Mouse (Mus musculus) CH12.LX (cell line): ENCODE data around the gene Tpo. TPM values are rescaled to one million over a fixed set of nuclear protein-coding genes. Genes with fewer than 3 reads are reported as not detected.

ENCODE experiments used
- DNase-seq: peaks from one replicate; pipeline ENCODE4 v3.0.0-alpha.2; 2013; ENCODE audit errors: extremely low read depth
- H3K27ac ChIP-seq: 2 replicates; pipeline ENCODE4 v1.5.1; 2012; ENCODE audit warnings: low read depth, mild to moderate bottlenecking, control low read depth, moderate library complexity; ENCODE audit not compliant: insufficient read depth
- H3K27me3 ChIP-seq: replicated peaks from 2 replicates; pipeline ENCODE3; 2012; ENCODE audit warnings: inconsistent platforms
- H3K36me3 ChIP-seq, 2 experiments: replicated peaks in 1 of 2; 2 replicates each; pipeline versions ENCODE3 to v1.6.1; 2012; ENCODE audit warnings: inconsistent platforms in 1 of 2, low read length in 1 of 2, mild to moderate bottlenecking in 1 of 2, mixed read lengths in 1 of 2, moderate library complexity in 1 of 2; ENCODE audit not compliant: control insufficient read depth in 1 of 2, insufficient read depth in 1 of 2
- H3K4me1 ChIP-seq, 2 experiments: 2 replicates each; pipeline ENCODE4 v1.6.1; 2012; ENCODE audit warnings: inconsistent platforms in 1 of 2, moderate library complexity in 1 of 2; ENCODE audit not compliant: insufficient read depth in 2 of 2, control insufficient read depth in 1 of 2
- H3K4me2 ChIP-seq: 2 replicates; pipeline ENCODE4 v1.6.1; 2012; ENCODE audit warnings: low read depth, mild to moderate bottlenecking, control low read depth; ENCODE audit not compliant: poor library complexity, insufficient read depth, severe bottlenecking
- H3K4me3 ChIP-seq, 3 experiments: fragments of 150-350 bp in 1 of 3; sonication (generic) in 1 of 3; replicated peaks in 1 of 3; 2 replicates each; pipeline versions ENCODE3 to v1.5.1; 2011 to 2012; ENCODE audit warnings: low read depth in 2 of 3, low read length in 2 of 3, mild to moderate bottlenecking in 2 of 3, moderate library complexity in 2 of 3, control low read depth in 1 of 3, improper control_type of control experiment in 1 of 3, inconsistent platforms in 1 of 3, mixed read lengths in 1 of 3; ENCODE audit not compliant: poor library complexity in 1 of 3
- H3K79me2 ChIP-seq: replicated peaks from 2 replicates; pipeline ENCODE4 v1.6.1; 2012; ENCODE audit warnings: mild to moderate bottlenecking, moderate library complexity; ENCODE audit not compliant: control insufficient read depth, poor library complexity, insufficient read depth, severe bottlenecking; ENCODE audit errors: extremely low read depth
- H3K9ac ChIP-seq: 2 replicates; pipeline ENCODE4 v1.6.1; 2012; ENCODE audit warnings: low read depth, mild to moderate bottlenecking, control low read depth, moderate library complexity; ENCODE audit not compliant: insufficient read depth
- H3K9me3 ChIP-seq: replicated peaks from 2 replicates; pipeline ENCODE3; 2012; ENCODE audit warnings: low read length, inconsistent platforms, mixed read lengths
- BHLHE40 ChIP-seq: IDR thresholded peaks from 2 replicates; pipeline ENCODE4 v1.6.1; 2011; ENCODE audit warnings: mild to moderate bottlenecking, low read depth, low read length, improper control_type of control experiment
- CHD2 ChIP-seq: IDR thresholded peaks from 2 replicates; pipeline ENCODE4 v1.6.1; 2011; ENCODE audit warnings: low read length, improper control_type of control experiment
- E2F4 ChIP-seq: IDR thresholded peaks from 2 replicates; pipeline ENCODE4 v1.6.1; 2011; ENCODE audit warnings: low read depth, low read length, improper control_type of control experiment; ENCODE audit not compliant: insufficient replicate concordance
- ELF1 ChIP-seq: IDR thresholded peaks from 2 replicates; pipeline ENCODE4 v1.6.1; 2014; ENCODE audit warnings: low read depth, mild to moderate bottlenecking, inconsistent platforms, low read length, improper control_type of control experiment
- GABPA ChIP-seq: IDR thresholded peaks from 2 replicates; pipeline ENCODE4 v1.6.1; 2012; ENCODE audit warnings: low read depth, low read length, improper control_type of control experiment, inconsistent platforms; ENCODE audit not compliant: insufficient replicate concordance
- HCFC1 ChIP-seq: IDR thresholded peaks from 2 replicates; pipeline ENCODE4 v1.6.1; 2012; ENCODE audit warnings: low read depth, mild to moderate bottlenecking, inconsistent platforms, low read length, improper control_type of control experiment
- IRF4 ChIP-seq: IDR thresholded peaks from 2 replicates; pipeline ENCODE4 v1.6.1; 2014; ENCODE audit warnings: low read depth, mild to moderate bottlenecking, inconsistent platforms, low read length, improper control_type of control experiment
- JUND ChIP-seq: conservative IDR thresholded peaks from 2 replicates; pipeline ENCODE4 v1.6.1; 2011; ENCODE audit warnings: low read depth, low read length, improper control_type of control experiment
- KAT2A ChIP-seq: IDR thresholded peaks from 2 replicates; pipeline ENCODE4 v1.6.1; 2012; ENCODE audit warnings: low read length, improper control_type of control experiment, inconsistent platforms; ENCODE audit not compliant: insufficient replicate concordance
- MAFK ChIP-seq: IDR thresholded peaks from 2 replicates; pipeline ENCODE4 v1.6.1; 2011; ENCODE audit warnings: low read length, improper control_type of control experiment; ENCODE audit not compliant: insufficient replicate concordance
- MAX ChIP-seq: IDR thresholded peaks from 2 replicates; pipeline ENCODE4 v1.6.1; 2011; ENCODE audit warnings: low read length, improper control_type of control experiment
- MEF2A ChIP-seq: IDR thresholded peaks from 2 replicates; pipeline ENCODE4 v1.6.1; 2014; ENCODE audit warnings: low read depth, mild to moderate bottlenecking, inconsistent platforms, low read length, improper control_type of control experiment, borderline replicate concordance
- MXI1 ChIP-seq: IDR thresholded peaks from 2 replicates; pipeline ENCODE4 v1.6.1; 2011; ENCODE audit warnings: mild to moderate bottlenecking, low read depth, low read length, improper control_type of control experiment
- MYC ChIP-seq: IDR thresholded peaks from 2 replicates; pipeline ENCODE4 v1.6.1; 2011; ENCODE audit warnings: low read depth, mild to moderate bottlenecking, improper control_type of control experiment, low read length
- NELFE ChIP-seq: IDR thresholded peaks from 2 replicates; pipeline ENCODE4 v1.6.1; 2011; ENCODE audit warnings: low read depth, low read length, improper control_type of control experiment
- RAD21 ChIP-seq: IDR thresholded peaks from 2 replicates; pipeline ENCODE4 v1.6.1; 2011; ENCODE audit warnings: low read depth, mild to moderate bottlenecking, low read length, improper control_type of control experiment, moderate library complexity
- SIN3A ChIP-seq: IDR thresholded peaks from 2 replicates; pipeline ENCODE4 v1.6.1; 2012; ENCODE audit warnings: low read length, improper control_type of control experiment, inconsistent platforms
- TCF12 ChIP-seq: IDR thresholded peaks from 2 replicates; pipeline ENCODE4 v1.6.1; 2014; ENCODE audit warnings: low read depth, mild to moderate bottlenecking, inconsistent platforms, low read length, improper control_type of control experiment
- UBTF ChIP-seq: IDR thresholded peaks from 2 replicates; pipeline ENCODE4 v1.6.1; 2012; ENCODE audit warnings: low read depth, mild to moderate bottlenecking, inconsistent platforms, low read length, improper control_type of control experiment, moderate library complexity
- ZC3H11A ChIP-seq: IDR thresholded peaks from 2 replicates; pipeline ENCODE4 v1.6.1; 2012; ENCODE audit warnings: low read depth, mild to moderate bottlenecking, inconsistent platforms, low read length, improper control_type of control experiment
- ZKSCAN1 ChIP-seq: IDR thresholded peaks from 2 replicates; pipeline ENCODE4 v1.6.1; 2012; ENCODE audit warnings: low read depth, inconsistent platforms, low read length, improper control_type of control experiment, borderline replicate concordance
- ZMIZ1 ChIP-seq: IDR thresholded peaks from 2 replicates; pipeline ENCODE4 v1.6.1; 2012; ENCODE audit warnings: low read depth, mild to moderate bottlenecking, inconsistent platforms, low read length, improper control_type of control experiment
- ZNF384 ChIP-seq: IDR thresholded peaks from 2 replicates; pipeline ENCODE4 v1.6.1; 2012; ENCODE audit warnings: low read depth, low read length, improper control_type of control experiment, inconsistent platforms
- dilution Hi-C: fragments of 300-500 bp; cut with MboI; formaldehyde crosslinking; loops from 2 replicates; pipeline ENCODE4 v1.14.3; 2020; ENCODE audit warnings: low sequenced_read_pairs; ENCODE audit not compliant: extremely low pct_unique_long_range_greater_than_20kb, extremely low pct_ligation_motif_present
- in situ Hi-C: fragments of 300-500 bp; cut with MboI; formaldehyde crosslinking; loops from 3 replicates; pipeline ENCODE4 v1.14.3; 2019; ENCODE audit warnings: low sequenced_read_pairs, low pct_ligation_motif_present, low pct_unique_long_range_greater_than_20kb, mixed read lengths
- polyA plus RNA-seq: library from polyadenylated mRNA; unstranded; fragments of >175 nt; gene quantifications from 2 replicates; pipeline ENCODE4 v1.2.1, GENCODE M21; 2012; ENCODE audit warnings: low read depth; ENCODE audit not compliant: insufficient read length
- total RNA-seq, 2 experiments: library from RNA; depleted of rRNA; stranded (reverse); fragments of 300-350 nt in 1 of 2; fragments of >200 nt in 1 of 2; gene quantifications; 2 replicates each; pipeline ENCODE4 v1.2.3; 2012 to 2014

Tpo gene
- total and polyA plus RNA-seq, 3 experiments: not detected

- no peak overlapping the region for H3K9ac ChIP-seq
- H3K27me3 ChIP-seq: no peaks in the 10 kb centered on the region
- H3K4me3 ChIP-seq: no peak overlapping the region
- no peak for DNase-seq
- no peak overlapping the region for H3K27ac ChIP-seq
- no peaks in the 10 kb centered on the region for H3K79me2 ChIP-seq
- H3K36me3 ChIP-seq: no peaks in the 10 kb centered on the region
- in situ Hi-C loops (no loop called here), dilution Hi-C loops (no loop called here)
- H3K4me1 ChIP-seq: no peaks in the 10 kb centered on the region
- H3K4me2 ChIP-seq: no peak overlapping the region
- H3K9me3 ChIP-seq: no peaks in the 10 kb centered on the region
- TF ChIP-seq KAT2A (no peak), NELFE (no peak), MYC (no peak), HCFC1 (no peak), BHLHE40 (no peak), SIN3A (no peak), MEF2A (no peak), UBTF (no peak), ZC3H11A (no peak), JUND (no peak), MAFK (no peak), MXI1 (no peak), ELF1 (no peak), GABPA (no peak)
These were observed 115.3 kb downstream of the Tpo start for GRCm38 (mm10) chr12:30017131-30017530.

- Histone ChIP-seq H3K79me2 (no peaks in the 10 kb centered on the region), H3K27me3 (no peaks in the 10 kb centered on the region), H3K4me1 (no peaks in the 10 kb centered on the region), H3K9me3 (no peaks in the 10 kb centered on the region)
- TF ChIP-seq IRF4: no peak
- TF ChIP-seq ZKSCAN1: no peak
- TF ChIP-seq CHD2: no peak
- no peak for TF ChIP-seq TCF12
- no peak for TF ChIP-seq ZNF384
- TF ChIP-seq NELFE: no peak
- TF ChIP-seq MAX: no peak
- no peak for TF ChIP-seq E2F4
- TF ChIP-seq ZMIZ1: no peak
- no peak for TF ChIP-seq UBTF
- no peak for TF ChIP-seq SIN3A
- no peak for TF ChIP-seq RAD21
- TF ChIP-seq MEF2A: no peak
- TF ChIP-seq, all 38 proteins: peak for 0
- Histone ChIP-seq H3K4me2 (no peak overlapping the region), H3K36me3 (no peaks in the 10 kb centered on the region), H3K27ac (no peak overlapping the region), H3K9ac (no peak overlapping the region), H3K4me3 (no peak overlapping the region)
- dilution Hi-C loops: no loop called here
- in situ Hi-C loops: no loop called here
- DNase-seq: no peak
These were observed 116.9 kb downstream of the Tpo start for GRCm38 (mm10) chr12:30015501-30015900.
